Mouse (Mus musculus) cerebellum, adult 2 months (tissue): ENCODE data around the gene Cdh20. TPM values are rescaled to one million over a fixed set of nuclear protein-coding genes. Genes with fewer than 3 reads are reported as not detected.

ENCODE experiments used
- DNase-seq, 2 experiments: peaks; one replicate each; pipeline ENCODE4 v3.0.0; 2021
- H3K27ac ChIP-seq: fragments of 200-500 bp; 2 replicates; pipeline ENCODE4 v1.5.1; 2012; ENCODE audit warnings: low read length, control low read depth, inconsistent platforms; ENCODE audit not compliant: insufficient read depth
- H3K27me3 ChIP-seq: fragments of 200-500 bp; 2 replicates; pipeline ENCODE4 v1.6.1; 2012; ENCODE audit warnings: inconsistent platforms, mild to moderate bottlenecking, low read length, moderate library complexity; ENCODE audit not compliant: control insufficient read depth, insufficient read depth
- H3K4me1 ChIP-seq: fragments of 200-500 bp; 2 replicates; pipeline ENCODE4 v1.6.1; 2011; ENCODE audit warnings: low read length; ENCODE audit not compliant: control insufficient read depth, insufficient read depth
- H3K4me3 ChIP-seq: fragments of 200-500 bp; replicated peaks from 2 replicates; pipeline ENCODE3; 2011; ENCODE audit warnings: mild to moderate bottlenecking, low read depth, low read length, control low read depth; ENCODE audit not compliant: insufficient read depth
- CTCF ChIP-seq: fragments of 200-500 bp; IDR thresholded peaks from 2 replicates; pipeline ENCODE4 v1.5.1; 2011; ENCODE audit warnings: low read depth, mild to moderate bottlenecking, control low read depth, low read length, moderate library complexity, borderline replicate concordance; ENCODE audit not compliant: insufficient read depth
- POLR2A ChIP-seq: fragments of 200-500 bp; IDR thresholded peaks from 2 replicates; pipeline ENCODE4 v1.6.1; 2011; ENCODE audit warnings: low read length, control low read depth, borderline replicate concordance; ENCODE audit not compliant: insufficient read depth
- WGBS: fragments of 180-500 bp; shearing (Covaris S2); methylation state at CpG from one replicate; pipeline ENCODE4 v1.1.7; 2018; 5-methylcytosine and 5-hydroxymethylcytosine counted together
- polyA plus RNA-seq: library from polyadenylated mRNA; depleted of rRNA; stranded (reverse); fragments of >200 nt; gene quantifications from 2 replicates; pipeline ENCODE4 v1.2.3, GENCODE M21; 2012; rRNA removed

The Cdh20 gene
- 16.9 and 19.5 TPM in 2 replicates for polyA plus RNA-seq

DNA sequence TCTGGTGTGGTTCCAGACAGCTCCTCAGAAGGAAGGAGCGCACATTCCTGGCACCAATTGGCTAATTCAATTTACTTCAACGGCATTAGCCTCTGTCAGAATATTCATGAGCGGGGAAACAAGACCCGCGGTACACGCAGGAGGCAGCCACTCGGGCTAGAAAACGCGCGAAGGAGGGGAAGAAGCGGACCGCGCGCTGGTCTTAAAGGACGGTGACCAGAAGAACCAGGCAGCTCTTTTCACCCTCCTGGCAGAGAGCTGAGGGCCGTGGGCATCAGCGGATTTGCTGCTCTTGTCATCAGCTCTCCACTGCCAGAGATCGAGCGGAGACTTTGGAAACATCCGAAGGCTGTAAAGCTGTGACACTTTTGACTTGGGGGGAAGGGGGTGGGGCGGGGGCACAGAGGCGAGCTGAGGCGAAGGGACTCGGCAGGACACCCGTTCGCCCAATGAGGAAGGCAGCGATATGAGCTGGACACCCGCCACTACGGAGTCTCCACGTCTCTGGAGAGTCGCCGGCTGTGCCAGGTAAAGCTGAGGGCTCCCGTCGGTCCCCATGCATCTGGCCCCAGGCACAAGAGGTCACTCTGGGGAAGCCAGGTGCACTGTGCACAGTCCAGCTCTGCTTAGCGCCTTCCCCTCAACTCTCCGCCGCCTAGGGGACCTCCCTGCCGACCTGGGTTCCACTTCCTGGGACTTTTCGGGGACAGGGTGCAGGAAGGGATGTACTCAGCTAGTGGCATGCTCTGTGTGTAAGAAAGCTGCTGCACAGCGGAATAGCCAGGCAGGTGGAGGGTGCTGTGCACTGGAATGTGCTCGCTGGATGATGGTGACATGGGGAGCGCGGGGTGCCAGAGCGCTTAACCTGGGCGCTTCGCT, at the start of gene Cdh20:
Cdh20 (plus strand) TSS at position 159 of the 879 bp plus-strand sequence.
- peak within 1 kb of the TSS; percentile 86 for H3K4me3 ChIP-seq
- H3K27me3 ChIP-seq = no peaks in the 10 kb centered on the region
- peaks cover 6% of the 10 kb centered on the region for H3K4me1 ChIP-seq
- peak within 1 kb of the TSS; percentile 16; the same call in 1 of the 2 replicates for H3K27ac ChIP-seq
- peak; percentile 60 to 68 for DNase-seq
- no peak for TF ChIP-seq CTCF
- TF ChIP-seq POLR2A = no peak
- 1% methylated on average over 46 of the region's 46 CpGs for WGBS

- Histone ChIP-seq H3K27me3 (no peaks in the 10 kb centered on the region), H3K4me3 (no peak overlapping the region), H3K4me1 (peaks cover 5% of the 10 kb centered on the region; the same call in 1 of the 2 replicates), H3K27ac (no peak overlapping the region)
- WGBS = 23% methylated on average over 1 of the region's 1 CpGs
- TF ChIP-seq POLR2A (no peak), CTCF (no peak)
- DNase-seq = no peak
Observed at GRCm38 (mm10) chr1:104746816-104747215, 21.5 kb upstream of the Cdh20 start.

DNA sequence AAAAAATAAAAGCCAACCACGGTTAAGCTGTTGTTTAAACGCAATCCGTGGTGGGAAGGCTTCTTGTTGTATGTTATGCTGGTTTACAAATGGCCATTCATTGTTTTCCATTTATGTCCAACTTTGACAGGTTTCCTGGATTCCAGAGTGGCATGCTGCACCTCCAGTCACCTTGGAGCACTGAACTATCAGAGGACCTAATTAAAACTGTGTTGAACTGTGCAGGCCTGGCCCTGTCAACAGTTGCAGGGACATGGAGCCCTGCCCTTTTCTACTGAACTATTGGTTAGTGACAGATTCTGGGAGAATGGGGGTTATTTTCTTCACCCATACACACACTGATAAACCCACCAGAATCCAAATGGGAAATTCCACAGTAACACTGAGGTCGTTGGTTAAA, 20.9 kb upstream of the Cdh20 start:
- DNase-seq = no peak
- Histone ChIP-seq H3K27ac (no peak overlapping the region), H3K4me3 (no peak overlapping the region), H3K27me3 (no peaks in the 10 kb centered on the region), H3K4me1 (peaks cover 5% of the 10 kb centered on the region; the same call in 1 of the 2 replicates)
- WGBS = 80% methylated on average over 4 of the region's 4 CpGs
- no peak for TF ChIP-seq CTCF
- TF ChIP-seq POLR2A = no peak

- H3K4me3 ChIP-seq = no peak overlapping the region
- peaks cover 5% of the 10 kb centered on the region; the same call in 1 of the 2 replicates for H3K4me1 ChIP-seq
- no peak for TF ChIP-seq POLR2A
- no peak for TF ChIP-seq CTCF
- no peaks in the 10 kb centered on the region for H3K27me3 ChIP-seq
- no peak overlapping the region for H3K27ac ChIP-seq
- peak; percentile 78 to 84 for DNase-seq
- 12% methylated on average over 8 of the region's 8 CpGs for WGBS
Observed at GRCm38 (mm10) chr1:104754483-104754882, 13.8 kb upstream of the Cdh20 start.

- Histone ChIP-seq H3K27me3 (no peaks in the 10 kb centered on the region), H3K27ac (no peak overlapping the region), H3K4me1 (peaks cover 5% of the 10 kb centered on the region; the same call in 1 of the 2 replicates), H3K4me3 (no peak overlapping the region)
- no peak for DNase-seq
- no peak for TF ChIP-seq CTCF
- TF ChIP-seq POLR2A = no peak
- 68% methylated on average over 4 of the region's 4 CpGs for WGBS
Observed at GRCm38 (mm10) chr1:104755896-104756295, 12.4 kb upstream of the Cdh20 start.

GRCm38 (mm10) chr1:104769250-104769607, 900 bp downstream of the Cdh20 start:
- peaks cover 6% of the 10 kb centered on the region for H3K4me1 ChIP-seq
- peak; percentile 68 to 71 for DNase-seq
- H3K4me3 ChIP-seq = peak overlapping the region; percentile 86
- H3K27me3 ChIP-seq = no peaks in the 10 kb centered on the region
- no peak for TF ChIP-seq POLR2A
- no peak for TF ChIP-seq CTCF
- WGBS = under 1% methylated on average over 12 of the region's 12 CpGs
- H3K27ac ChIP-seq = peak overlapping the region; percentile 16; the same call in 1 of the 2 replicates

DNA sequence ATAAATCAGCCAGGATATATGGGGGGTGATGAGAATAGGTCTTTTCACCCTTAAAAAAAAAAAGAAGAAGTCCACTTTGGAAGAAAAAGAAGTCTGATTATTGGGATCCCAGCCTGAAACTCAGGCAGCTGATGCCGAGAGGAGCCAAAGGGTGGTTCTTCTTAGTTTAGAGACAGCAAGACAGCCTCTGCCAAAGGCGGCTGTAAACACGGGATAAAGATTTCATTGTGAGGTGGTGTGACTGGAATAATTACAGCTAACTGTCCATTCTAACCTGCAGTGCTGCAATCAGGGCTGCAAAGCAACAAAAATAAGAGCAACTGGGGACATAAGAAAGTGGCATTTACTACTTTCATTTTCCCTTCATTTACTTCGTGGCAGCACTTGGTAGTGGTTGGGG, 3.6 kb downstream of the Cdh20 start:
- H3K4me3 ChIP-seq = no peak overlapping the region
- H3K4me1 ChIP-seq = peaks cover 6% of the 10 kb centered on the region
- DNase-seq = peak in 1 of 2 experiments; percentile 45
- TF ChIP-seq CTCF (no peak), POLR2A (no peak)
- no peak overlapping the region for H3K27ac ChIP-seq
- 61% methylated on average over 4 of the region's 4 CpGs for WGBS
- no peaks in the 10 kb centered on the region for H3K27me3 ChIP-seq

- no peak for TF ChIP-seq CTCF
- no peak for TF ChIP-seq POLR2A
- Histone ChIP-seq H3K27ac (no peak overlapping the region), H3K4me1 (peaks cover 6% of the 10 kb centered on the region), H3K4me3 (no peak overlapping the region), H3K27me3 (no peaks in the 10 kb centered on the region)
- DNase-seq = no peak
- WGBS = 99% methylated on average over 2 of the region's 2 CpGs
Observed at GRCm38 (mm10) chr1:104773207-104773606, 4.9 kb downstream of the Cdh20 start.
